Mouse (Mus musculus) thymus, postnatal 36 days (tissue): ENCODE measurements at regions not wholly inside any gene's neighbourhood (a gene's known extent, or its start where the extent isn't known, plus 50 kb on each side); places are given as distances from the start of the nearest gene placed in this dataset.

ENCODE experiments used
- DNase-seq, 2 experiments: peaks; one replicate each; pipeline ENCODE4 v3.0.0; 2022; ENCODE audit warnings: mixed read lengths in 2 of 2

DNA sequence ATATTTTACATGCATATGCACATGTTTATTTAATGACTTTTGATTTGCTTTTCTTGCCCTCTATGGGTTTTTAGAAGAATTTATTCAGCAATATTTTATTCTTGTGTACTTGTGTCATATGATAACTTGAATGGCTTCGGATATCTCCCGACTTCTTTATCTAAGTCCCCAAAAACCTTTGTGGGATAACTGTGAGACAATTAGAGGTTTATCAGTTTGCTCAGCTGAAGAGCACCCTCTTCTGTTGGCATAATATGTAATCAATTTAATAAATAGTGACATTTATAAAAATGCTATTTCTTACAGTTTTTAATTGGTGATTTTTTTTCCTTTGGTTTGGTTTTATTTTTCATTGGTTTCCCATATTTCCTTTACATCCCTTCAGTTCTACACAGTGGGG lies 194.2 kb upstream of the Tent5a start:
- no peak for DNase-seq

DNA sequence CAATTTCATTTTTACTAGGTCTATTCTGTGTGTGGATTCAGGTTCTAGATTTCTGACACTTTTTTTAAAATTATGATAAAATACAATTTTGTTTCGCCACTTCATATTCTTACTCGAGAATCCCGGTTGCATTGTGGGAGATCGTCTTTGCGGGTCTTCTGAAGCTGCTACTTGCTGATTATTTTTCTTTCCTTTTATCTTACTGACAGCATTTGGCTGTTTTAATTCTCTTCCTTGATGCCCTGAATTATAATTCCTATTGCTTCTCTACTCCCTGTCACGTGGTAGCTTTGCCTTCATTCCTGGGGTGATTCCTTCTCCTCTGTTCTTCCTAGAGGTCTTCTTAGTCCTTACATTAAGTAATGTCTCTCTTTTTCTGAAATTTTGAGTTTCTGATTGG lies 193.8 kb upstream of the Tent5a start:
- no peak for DNase-seq

DNA sequence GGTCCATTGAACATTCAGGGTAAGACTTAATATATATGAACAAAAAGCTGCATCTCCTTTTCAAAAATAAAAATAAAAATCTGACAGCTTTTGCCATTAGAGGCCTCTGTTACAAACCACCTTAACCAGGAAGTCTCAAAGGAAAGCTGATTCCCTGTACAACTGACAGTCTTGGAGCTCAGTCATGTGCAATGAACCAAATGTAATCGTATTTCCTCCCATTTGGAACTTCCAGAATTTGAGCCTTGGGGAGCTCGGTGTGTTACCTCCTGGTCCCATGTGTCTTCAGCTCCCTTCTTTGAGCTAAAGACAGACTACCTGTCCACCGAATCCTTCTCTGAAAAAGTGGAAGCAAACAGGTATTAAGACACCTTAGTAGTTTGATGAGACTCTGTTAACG lies 171.9 kb upstream of the Tent5a start:
- no peak for DNase-seq

DNA sequence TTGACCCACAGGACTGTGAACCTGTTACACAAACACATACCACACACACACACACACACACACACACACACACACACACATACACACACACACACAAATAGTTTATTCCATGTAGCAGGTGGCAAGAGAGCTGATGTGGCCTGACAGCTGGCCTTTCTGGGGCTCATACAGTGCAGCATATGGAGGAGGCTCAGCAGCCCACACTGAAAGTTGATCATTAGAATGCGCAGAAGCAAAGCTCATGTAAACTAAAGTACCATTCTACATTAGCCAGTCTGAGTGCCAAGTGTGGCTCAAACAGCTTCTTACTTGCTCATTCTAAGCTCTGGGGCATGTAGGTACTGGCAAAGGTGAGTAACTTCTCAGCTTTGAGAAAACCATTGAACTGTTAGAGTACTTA lies 170.2 kb upstream of the Tent5a start:
- no peak for DNase-seq

DNA sequence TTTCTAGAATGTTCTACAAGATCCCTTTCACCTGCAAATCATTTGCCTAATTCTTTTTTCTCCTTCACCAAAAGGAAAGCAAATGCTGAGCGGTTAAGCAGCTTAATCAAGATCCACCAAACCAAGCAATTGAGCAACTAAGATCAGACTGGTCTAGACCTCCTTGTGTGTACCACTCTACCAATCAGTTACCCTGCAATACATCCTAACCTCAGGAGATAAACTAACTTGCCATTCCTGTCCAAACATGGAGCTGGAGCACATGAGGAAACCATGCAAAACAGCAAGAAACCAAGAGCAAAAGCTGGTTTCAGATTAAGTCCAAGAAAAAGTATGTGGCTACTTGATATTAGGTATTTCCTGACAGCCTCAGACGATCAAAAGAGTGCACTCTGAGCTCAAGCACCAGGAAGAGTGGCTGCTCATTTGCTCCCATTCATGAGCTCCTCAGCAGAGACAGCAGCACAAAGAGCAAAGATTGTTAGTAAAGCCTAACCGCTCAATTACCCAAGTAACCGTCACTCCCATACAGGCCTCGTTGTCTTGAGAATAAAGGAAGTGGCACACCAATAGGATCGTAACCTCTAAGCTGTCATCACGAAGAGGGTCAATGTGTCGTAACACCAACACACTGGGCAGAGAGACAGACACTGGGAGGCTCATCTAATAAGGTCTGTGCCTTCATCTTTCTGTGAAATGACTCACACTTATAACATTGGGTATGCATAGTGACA lies 169.5 kb upstream of the Tent5a start:
- DNase-seq = no peak

DNA sequence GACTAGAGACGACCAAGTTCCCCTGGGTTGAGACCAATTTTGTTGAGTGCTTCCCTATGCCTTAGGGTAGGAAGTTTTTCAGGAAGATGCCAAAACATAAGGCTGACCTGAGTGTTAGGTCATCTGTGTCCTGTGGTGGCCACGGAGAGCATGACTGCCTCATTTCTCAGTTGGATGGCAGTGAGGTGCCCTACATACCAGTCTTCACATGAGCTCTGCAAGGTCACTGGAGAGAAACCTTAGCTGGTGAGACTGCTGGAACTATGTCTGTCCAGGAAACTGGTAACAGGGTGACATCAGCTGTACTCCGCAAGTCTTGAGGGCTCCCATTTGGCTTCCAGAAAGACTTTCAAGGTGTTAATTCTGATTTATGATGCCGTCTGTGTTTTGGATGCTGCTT lies 167.9 kb upstream of the Tent5a start:
- no peak for DNase-seq

DNA sequence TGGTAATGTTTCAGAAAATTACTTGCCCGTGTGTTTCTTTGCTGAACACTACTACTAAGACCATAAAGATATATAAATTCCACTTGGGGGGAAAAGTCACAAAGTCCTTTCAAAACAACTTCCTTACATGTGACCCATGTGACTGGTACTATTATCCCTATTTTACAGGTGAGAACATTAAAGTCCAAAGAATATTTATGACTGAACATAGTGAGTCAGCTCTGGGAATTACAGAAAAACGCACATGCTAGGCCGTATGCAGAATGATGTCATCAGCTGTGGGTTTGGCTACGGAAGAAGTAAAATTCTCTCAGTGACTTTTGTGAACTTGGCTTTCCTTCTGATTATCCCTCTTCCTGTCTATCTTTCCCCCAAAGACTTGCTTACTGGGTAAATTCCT lies 166.6 kb upstream of the Tent5a start:
- no peak for DNase-seq

DNA sequence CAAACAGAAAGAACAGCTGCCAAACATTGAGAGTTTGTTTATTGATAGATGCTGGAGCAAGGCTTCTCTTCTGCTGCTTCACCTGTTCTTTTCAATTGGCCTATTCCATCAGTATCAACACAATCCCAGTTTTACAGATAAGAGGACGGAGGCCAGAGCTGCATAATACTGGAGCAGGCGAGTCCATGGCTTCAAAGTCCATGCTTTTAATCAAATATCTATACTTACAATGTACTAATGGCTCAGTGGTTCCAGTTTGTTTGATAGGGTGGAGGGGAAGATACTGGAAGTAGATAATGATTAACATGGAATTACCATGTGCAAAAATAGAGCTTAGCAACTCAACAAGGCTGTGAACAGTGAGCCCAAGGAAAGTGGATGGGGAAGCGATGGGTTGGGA lies 163.2 kb upstream of the Tent5a start:
- no peak for DNase-seq

DNA sequence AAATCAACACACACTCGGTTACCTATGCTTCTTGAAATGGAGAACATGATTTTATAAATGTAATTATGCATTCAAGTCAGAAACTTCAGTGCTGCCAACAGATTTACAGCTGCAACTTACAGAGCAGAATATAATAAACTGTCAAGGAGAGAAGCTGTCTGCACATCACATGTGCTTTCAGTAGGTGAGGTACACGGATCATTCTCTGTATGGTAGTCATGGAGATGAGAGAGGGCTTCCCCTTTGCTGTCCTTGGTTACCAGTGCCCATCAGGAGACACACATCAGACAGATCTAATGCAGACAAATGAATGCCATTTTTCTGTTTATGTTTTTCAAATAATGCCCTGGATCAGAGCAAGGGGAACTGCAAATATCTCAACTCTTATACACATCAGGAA lies 160.8 kb upstream of the Tent5a start:
- DNase-seq = no peak

DNA sequence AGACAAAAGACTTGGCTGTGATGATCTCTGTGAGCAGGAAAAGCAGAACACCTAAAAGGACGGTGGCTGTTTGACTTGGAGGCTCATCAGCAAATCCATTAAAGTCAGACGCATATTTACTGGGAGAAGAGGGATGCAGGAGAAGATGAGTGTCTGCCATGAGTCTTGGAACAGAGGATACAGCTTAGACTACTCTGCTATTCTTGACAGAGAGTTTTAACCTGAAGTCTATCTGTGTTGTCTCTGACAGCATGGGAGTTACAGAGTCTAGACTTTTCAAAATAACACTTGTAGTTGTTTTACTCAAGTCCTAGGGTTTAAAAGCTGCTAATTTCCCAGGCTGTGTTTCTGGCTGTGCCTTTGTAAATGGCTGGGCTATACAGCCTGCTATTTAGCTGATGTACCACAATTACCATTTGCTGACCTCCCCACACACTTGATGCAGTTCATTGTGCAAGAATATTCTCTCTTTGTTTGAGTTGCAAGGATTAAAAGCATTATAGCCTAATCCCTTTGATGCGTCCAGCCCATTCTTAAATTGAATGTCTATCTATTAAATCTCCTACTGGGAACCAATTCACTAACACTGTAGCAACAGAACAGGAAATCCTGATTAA lies 160.0 kb upstream of the Tent5a start:
- DNase-seq = no peak

DNA sequence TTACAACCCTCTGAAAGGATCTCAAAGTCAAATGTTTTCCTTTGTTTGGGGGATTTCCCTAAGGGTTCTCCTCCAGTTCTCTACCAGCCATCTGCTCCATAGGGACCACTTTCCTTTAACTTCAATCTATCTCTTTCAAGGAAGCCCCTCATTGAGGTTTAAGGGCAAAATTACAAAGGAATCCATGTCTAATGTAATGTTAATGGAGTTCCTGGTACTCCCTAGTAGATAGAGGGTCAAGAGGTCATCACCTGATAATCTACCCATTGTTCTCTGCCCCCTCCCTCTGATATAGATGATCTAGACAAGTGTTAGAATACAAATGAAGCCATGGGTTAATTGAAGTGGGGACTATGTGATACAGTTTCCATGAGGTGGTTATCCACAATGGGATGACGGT lies 158.6 kb upstream of the Tent5a start:
- no peak for DNase-seq

DNA sequence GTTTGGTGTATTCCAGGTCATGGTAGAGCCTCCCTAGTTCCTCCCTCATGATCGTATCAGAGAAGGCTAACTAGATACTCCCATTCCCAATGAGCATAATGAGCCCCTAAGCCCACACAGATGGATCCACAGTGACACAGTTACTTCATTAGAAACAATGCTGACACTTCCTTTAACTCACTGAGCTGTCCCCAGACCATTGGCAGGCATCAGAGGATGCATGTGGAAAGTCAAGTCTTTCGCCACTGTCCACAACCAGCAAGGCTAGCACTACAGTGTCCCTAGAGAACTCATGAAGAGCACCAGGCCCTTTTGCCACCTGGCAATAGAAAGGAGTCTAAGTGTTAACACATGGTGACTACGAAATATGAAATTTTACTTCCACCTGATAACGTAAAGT lies 156.1 kb upstream of the Tent5a start:
- no peak for DNase-seq

DNA sequence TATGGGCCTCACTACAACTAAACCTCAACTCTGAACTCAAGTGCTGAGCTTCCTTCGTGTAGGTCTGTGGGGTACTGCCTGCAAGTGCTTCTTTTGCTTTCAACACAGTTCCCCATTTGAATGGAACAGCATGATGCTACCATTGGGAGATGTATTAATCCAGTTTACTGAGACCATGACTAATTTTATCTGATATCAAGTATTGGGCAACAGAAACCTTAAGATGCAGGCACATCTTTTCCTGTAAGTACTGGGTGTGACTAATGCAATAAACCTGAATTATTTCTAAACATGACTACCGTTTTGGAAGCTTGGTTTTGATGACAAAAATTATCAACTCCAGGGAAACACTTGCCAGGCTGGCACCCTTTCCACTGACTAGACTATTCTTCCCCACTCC lies 153.4 kb upstream of the Tent5a start:
- no peak for DNase-seq

DNA sequence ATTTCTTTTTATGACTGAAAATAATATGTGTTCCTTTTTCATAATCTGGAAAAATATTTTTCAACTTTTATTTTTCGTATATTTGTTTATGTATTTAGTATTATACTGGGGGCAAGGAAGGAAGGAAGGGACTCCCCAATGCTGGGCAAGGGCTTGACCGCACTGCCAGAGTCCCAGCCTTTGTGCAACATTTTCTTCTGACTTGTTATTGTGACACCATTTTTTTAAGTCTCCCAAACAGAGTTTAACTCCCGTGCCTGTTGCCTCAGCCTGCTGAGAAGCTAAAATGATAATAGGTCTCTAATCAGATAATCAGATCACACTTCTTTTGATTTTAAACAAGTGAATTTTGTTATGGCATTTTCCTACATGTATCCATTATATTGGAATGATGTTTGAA lies 148.1 kb upstream of the Tent5a start:
- no peak for DNase-seq

DNA sequence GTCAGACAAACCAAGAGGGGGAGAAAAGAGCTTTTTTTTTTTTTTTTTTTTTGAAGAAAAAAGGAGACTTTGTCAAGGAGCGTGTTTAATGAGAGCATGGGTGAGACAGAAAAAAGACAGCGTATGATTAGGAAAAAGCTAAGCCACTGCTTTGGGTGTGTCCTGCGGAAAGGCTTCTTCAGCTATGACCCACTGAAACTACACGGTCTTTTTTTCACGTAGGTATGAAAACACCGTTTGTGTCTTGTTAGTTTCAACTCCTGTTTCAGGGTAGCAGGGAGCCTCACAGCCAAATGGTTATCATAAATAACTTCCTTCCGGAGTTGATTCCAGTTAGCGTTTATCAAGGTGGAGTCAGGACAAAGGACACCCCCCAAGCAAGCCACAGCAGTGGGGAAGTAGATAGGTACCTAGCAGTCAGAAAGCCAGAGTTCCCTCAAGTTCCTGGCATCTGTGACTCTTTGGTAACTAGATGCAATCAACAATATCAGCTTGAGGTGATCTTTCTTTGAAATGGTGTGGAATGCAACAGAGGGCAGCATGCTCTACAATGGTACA lies 143.2 kb upstream of the Tent5a start:
- no peak for DNase-seq

DNA sequence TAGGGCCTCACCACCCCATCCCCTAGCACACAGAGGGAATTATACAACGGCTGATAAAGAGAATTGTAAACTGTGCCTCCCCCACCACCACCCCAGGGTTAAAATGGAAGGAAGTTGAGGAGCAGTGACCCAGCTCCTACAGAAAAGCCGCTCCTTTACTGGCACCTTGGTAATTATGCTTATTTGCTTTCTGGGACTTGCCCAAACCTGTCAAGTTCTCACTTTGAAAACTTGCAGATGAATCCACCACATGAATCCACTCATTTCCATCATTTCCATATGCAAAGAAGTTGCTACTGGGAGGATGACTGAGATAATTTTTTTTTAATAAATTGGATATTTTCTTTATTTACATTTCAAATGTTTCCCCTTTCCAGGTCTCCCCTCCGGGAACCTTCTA lies 142.1 kb upstream of the Tent5a start:
- DNase-seq = no peak

DNA sequence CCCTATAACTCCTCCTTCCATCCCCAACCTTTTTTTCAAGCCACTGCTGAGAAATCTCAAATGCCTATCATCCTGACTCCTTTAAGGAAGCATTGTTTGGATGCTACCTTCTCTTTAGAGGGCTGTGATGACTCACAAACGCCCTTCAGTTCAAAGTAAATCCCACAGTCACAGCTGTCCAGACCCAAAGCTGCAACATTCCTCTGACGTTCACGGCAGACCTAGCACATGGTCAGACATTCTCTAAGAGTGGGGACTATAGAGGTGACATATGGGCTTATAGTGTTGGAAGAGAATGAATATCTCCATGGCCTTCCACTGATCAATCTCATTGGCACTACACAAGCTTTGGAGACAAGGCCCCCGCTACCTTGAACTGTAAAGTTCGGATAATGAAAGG lies 139.5 kb upstream of the Tent5a start:
- DNase-seq = no peak

DNA sequence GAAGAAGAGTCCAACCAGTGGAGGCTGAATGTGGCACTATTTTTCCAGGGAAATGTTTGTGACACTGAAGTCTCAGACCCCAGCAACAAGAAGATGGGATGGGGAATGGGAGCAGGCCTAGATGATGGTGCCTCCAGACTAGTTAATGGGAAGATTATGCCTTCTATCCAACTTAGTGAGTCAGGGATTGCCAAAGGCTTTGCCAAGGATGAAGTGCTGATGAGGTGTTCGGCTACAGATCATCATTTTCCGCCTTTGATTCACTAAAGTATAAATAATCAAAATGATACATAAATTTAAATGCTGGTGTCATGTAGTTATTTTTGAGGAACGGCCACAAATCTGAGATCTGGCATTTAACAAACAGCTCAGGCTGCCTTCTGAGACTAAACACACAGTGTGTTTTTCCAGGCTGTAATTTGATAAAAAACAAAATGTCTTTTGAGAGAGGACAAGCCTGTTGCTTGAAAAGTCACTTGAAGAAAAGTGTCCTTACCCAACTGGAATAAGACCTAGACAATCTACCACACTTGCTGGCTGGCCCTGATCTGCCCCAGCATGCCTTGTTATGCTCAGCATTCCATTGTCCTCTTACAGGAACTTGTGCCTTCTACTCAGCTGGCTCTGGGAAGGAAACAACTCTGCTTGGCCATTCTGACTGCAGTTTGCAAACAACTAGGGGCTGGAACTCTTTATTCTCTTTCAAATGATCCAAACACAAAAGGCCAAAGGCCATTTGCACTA lies 132.1 kb upstream of the Tent5a start:
- DNase-seq = no peak

DNA sequence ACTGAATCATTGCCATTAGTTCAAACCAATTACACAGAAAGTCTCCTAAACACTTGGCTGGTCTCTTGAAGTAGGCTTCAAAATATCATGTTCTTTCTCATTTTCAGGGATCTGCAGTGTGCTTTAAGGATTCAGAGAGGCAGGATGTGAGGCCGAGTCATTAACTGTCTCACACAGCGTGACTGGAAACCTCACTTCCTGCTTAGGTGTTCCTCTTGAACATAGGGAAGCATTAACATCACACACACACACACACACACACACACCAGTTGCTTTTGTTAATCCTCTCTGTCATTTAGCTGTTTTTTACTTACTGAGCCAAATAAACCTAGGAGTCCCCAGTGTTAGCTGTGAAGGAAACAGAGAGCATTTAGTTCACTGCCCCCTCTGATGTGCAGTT lies 131.2 kb upstream of the Tent5a start:
- DNase-seq = no peak

DNA sequence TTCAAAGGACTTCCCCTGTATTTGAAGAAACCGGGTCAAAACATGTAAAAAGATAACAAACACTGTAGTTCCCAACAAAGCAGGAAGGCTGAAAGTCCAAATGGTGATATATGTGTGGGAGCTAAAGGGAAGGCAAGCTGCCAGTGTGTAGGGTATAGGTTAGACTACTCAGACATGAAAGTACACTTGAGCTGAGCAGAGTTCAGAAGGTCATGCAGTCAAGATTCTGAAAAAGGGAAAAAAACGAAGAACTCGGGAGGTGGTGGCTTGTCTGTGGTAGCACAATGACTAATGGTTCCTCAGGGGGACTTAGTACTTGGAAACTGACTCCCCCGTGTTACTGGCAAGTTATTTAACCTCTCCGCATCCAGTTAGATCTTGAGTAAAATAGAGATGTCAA lies 130.3 kb upstream of the Tent5a start:
- DNase-seq = no peak

DNA sequence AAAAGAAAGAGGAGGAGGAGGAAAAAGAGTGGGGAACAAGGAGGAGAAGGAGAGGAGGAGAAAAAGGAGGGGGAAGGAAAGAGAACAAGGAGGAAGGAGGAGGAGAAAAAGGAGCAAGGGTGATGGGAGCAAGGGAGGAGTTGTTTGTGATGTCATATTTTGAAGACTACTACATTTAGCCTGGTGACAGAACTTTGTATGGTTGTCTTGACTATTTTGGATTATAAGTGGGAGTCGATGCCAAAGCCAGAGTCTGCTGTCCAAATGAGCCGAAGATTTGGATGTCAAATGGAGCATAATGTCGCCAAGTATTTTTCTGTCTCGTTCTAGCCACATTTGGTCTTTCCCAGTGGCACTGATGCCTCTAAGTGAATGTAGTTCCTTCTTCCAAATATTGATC lies 128.2 kb upstream of the Tent5a start:
- no peak for DNase-seq

DNA sequence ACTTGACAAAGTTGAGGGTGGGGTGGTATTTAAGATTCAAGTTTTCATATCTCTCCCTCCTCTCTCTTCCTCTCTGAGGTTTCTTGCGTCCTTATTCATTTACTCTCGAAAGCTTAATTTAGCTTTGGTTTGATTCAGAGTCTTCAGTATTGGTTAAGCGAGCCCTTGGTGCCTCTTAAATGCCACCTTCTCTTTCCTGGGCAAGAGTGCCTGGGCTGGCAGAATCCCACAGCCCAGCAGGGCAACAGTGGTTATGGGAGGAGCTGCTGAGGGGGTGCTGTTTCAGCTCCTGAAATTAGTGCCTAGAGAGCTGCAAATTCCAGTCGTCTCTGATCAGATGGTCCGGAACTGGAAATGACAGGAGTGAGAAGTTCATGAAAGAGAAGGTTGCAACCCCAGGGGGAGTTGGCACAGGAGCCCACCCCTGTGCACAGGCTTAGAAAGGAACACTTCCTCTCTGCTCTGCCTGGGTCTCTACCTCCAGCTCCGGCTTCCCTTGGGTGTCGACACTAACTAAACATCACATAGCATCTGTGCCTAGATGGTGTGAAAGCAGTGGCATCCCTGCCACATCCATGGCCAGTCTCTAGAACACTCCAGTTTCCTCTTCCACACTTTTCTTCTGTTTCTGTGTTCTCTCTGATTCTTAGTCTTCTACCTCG lies 125.2 kb upstream of the Tent5a start:
- no peak for DNase-seq

DNA sequence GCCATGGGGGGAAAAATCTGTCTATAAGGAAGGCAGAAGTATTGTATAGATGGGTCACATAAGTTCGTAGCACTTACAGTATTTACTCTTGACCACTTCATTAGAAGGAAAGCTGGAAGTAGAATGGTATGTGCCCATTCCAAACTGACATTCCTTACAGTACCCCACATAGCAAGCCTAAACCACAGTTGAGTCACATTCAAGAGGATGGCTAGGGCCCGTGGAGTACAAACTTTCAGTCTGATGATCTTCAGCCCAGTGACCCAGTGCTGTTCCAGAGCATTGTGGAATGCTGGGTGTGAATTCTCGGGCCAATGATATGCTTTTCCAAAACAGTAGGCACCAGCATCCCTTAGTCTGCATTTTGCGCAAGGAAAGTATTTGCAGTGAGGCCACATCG lies 124.2 kb upstream of the Tent5a start:
- DNase-seq = no peak

DNA sequence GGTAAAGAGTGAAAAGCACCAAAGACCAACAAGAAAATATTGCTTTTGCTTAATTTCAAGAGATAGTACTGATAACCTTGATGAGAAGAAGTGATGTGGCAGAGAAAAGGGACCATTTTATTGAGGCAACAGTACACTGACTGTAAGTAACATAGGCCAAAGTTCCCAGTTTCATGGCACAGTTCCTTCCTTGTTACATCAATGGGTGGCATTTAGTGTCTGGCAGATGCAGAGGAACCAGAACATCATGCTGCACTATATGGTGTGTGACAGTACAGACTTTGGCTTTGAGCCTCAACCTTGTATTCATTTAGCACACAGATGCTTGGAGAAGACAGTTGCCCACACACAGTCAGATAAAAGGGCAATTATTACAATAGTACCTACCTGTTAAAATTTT lies 123.7 kb upstream of the Tent5a start:
- DNase-seq = no peak
